Mouse (Mus musculus) heart, postnatal 4 days (tissue): ENCODE results near the gene Atp2b2. TPM values are rescaled to one million over a fixed set of nuclear protein-coding genes. Genes with fewer than 3 reads are reported as not detected.

Source experiments
- DNase-seq: peaks from one replicate; pipeline ENCODE4 v3.0.0; 2021
- total RNA-seq, 2 experiments: library from RNA; stranded (reverse); gene quantifications; 2 replicates each; pipeline ENCODE4 v1.2.3; 2021

The Atp2b2 gene
- total RNA-seq, 2 experiments from 2014 or later, result 0.88 to 1.2 TPM

GRCm38 (mm10) chr6:114011976-114012375 is 30.4 kb downstream of the Atp2b2 start:
- no peak for DNase-seq

GRCm38 (mm10) chr6:114003796-114004195 is 38.6 kb downstream of the Atp2b2 start:
- DNase-seq, result no peak

- no peak for DNase-seq
These were observed 41.5 kb downstream of the Atp2b2 start for GRCm38 (mm10) chr6:114000928-114001327.

- DNase-seq, result no peak
These were observed 42.1 kb downstream of the Atp2b2 start for GRCm38 (mm10) chr6:114000304-114000703.

- no peak for DNase-seq
These were observed 44.0 kb downstream of the Atp2b2 start for GRCm38 (mm10) chr6:113998413-113998812.

- DNase-seq, result no peak
These were observed 48.2 kb downstream of the Atp2b2 start for GRCm38 (mm10) chr6:113994176-113994575.

GRCm38 (mm10) chr6:113992101-113992500 is 50.3 kb downstream of the Atp2b2 start:
- DNase-seq, result no peak

GRCm38 (mm10) chr6:113991482-113991881 is 50.9 kb downstream of the Atp2b2 start:
- peak; percentile 6 for DNase-seq

GRCm38 (mm10) chr6:113990044-113990443 is 52.4 kb downstream of the Atp2b2 start:
- no peak for DNase-seq

- DNase-seq, result no peak
These were observed 53.9 kb downstream of the Atp2b2 start for GRCm38 (mm10) chr6:113988521-113988920.

- no peak for DNase-seq
These were observed 55.7 kb downstream of the Atp2b2 start for GRCm38 (mm10) chr6:113986671-113987070.

GRCm38 (mm10) chr6:113978673-113979072 is 63.7 kb downstream of the Atp2b2 start:
- DNase-seq, result no peak

GRCm38 (mm10) chr6:113978091-113978650 is 64.2 kb downstream of the Atp2b2 start:
- DNase-seq, result no peak

- no peak for DNase-seq
These were observed 71.5 kb downstream of the Atp2b2 start for GRCm38 (mm10) chr6:113970900-113971299.

GRCm38 (mm10) chr6:113970464-113970863 is 71.9 kb downstream of the Atp2b2 start:
- DNase-seq, result no peak

- DNase-seq, result no peak
These were observed 72.7 kb downstream of the Atp2b2 start for GRCm38 (mm10) chr6:113969751-113970150.

GRCm38 (mm10) chr6:113962811-113963210 is 79.6 kb downstream of the Atp2b2 start:
- DNase-seq, result peak; percentile 68

- DNase-seq, result no peak
These were observed 80.8 kb downstream of the Atp2b2 start for GRCm38 (mm10) chr6:113961658-113962057.

GRCm38 (mm10) chr6:113959336-113959735 is 83.1 kb downstream of the Atp2b2 start:
- DNase-seq, result no peak

- DNase-seq, result no peak
These were observed 83.7 kb downstream of the Atp2b2 start for GRCm38 (mm10) chr6:113958714-113959113.

GRCm38 (mm10) chr6:113958003-113958402 is 84.4 kb downstream of the Atp2b2 start:
- DNase-seq, result no peak

GRCm38 (mm10) chr6:113957232-113957940 is 85.0 kb downstream of the Atp2b2 start:
- DNase-seq, result no peak

GRCm38 (mm10) chr6:113947515-113947914 is 94.9 kb downstream of the Atp2b2 start:
- DNase-seq, result no peak

GRCm38 (mm10) chr6:113942355-113942754 is 100.1 kb downstream of the Atp2b2 start:
- DNase-seq, result no peak
